Mouse (Mus musculus) heart, adult 18-20 months (tissue): ENCODE measurements at regions not wholly inside any gene's neighbourhood (a gene's known extent, or its start where the extent isn't known, plus 50 kb on each side); places are given as distances from the start of the nearest gene placed in this dataset.

Source experiments
- DNase-seq, 2 experiments: peaks; one replicate each; pipeline ENCODE4 v3.0.0; 2021 to 2022; ENCODE audit warnings: mixed read lengths in 1 of 2

GRCm38 (mm10) chr13:16316581-16316980 lies 304.9 kb downstream of the Inhba start:
- no peak for DNase-seq

- DNase-seq = no peak
Observed at GRCm38 (mm10) chr13:16317412-16317811, 305.8 kb downstream of the Inhba start.

DNA sequence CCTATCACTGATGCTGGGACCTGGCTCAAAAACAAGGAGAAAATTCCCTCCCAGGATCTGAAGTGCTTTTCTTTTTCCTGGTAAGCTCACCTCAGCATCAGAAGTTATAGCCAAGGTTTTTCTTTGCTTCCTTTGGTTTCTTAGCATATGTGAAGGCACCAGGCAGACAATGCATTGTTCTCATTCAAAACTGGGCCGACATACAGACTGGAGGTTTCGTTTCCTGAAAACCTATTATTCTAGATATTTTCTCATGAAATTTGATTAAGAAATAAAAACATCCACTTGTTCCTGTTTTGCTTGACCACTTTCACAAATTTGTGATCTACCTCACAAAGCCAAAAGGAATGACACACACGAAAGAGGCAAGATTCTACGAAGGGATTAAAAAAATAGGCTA lies 308.7 kb downstream of the Inhba start:
- DNase-seq = no peak

DNA sequence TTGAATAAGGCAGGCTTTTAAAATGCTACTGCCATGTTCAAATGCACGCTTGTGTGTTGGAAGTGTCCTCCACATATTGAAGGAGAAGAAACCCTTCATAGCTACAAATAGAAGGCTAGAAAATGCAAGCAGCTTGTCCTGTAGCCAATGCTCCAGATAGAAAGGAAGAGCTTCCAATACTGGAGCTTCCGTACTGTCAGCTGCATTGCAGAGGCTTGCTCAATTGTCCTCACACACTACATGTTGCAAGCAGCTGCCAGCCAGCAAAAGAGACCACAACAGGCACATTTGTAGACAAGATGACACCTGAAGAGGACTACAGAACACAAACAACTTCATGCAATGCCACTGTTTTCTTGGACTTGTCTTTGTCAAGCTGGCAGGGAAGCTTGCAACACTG lies 314.0 kb downstream of the Inhba start:
- DNase-seq = no peak

DNA sequence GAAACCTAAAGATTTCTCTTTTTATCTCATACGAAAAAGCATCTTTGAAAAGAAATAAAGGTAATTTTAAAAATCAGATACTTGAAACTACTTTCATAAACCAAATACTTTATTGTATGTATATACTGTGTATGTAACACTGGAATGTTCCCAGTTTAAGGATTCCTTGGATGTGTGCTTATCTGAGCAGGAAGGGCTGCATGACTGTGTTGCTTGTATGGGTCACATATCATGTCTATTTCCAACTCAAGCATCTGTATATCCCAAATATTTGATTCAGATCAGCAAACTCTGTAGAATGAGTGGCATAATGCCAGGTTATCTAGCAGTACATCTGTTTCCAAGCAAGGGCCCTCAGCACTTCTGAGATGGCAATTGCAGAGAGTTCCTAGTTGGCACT lies 330.1 kb downstream of the Inhba start:
- DNase-seq = no peak

DNA sequence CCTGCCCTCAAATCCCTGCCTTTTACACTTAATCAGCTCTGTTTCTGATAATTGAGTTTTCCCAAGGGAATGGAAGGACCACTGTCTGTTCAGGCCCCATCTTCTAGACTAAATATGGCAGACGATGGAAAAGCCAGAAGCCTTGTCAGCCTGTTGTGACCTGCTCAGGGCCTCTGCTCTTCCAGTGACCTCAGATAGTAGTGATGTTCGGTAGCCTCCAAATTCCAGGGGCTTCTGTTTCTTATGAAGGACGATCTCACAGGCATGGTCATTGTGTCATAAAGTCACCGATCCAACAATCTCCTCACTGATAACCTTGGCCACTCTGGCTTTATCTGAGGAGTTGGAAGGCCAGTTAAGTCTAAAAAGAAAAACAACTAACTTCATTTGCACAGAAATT lies 330.5 kb downstream of the Inhba start:
- DNase-seq = no peak

GRCm38 (mm10) chr13:16343280-16343945 lies 331.8 kb downstream of the Inhba start:
- peak in 1 of 2 experiments; percentile 7 for DNase-seq

- no peak for DNase-seq
Observed at GRCm38 (mm10) chr13:16349353-16349752, 337.7 kb downstream of the Inhba start.

- no peak for DNase-seq
Observed at GRCm38 (mm10) chr13:16350061-16350460, 338.4 kb downstream of the Inhba start.

DNA sequence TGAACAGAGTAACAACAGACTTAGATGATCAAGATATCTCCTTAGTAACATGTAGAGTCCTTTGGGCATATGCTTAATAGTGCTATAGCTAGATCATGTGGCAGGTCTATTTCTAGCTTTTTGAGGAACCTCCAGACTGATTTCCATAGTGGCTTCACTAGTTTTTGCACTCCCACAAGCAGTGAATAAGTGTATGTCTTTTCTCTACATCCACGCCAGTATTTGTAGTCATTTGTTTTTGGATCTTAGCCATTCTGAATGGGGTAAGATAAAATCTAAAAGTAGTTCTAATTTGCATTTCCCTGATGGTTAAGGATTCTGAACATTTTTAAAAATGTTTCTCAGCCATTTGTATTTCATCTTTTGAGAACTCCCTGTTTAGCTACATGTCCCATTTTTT lies 343.7 kb downstream of the Inhba start:
- no peak for DNase-seq

- DNase-seq = no peak
Observed at GRCm38 (mm10) chr13:16379492-16379891, 367.8 kb downstream of the Inhba start.

DNA sequence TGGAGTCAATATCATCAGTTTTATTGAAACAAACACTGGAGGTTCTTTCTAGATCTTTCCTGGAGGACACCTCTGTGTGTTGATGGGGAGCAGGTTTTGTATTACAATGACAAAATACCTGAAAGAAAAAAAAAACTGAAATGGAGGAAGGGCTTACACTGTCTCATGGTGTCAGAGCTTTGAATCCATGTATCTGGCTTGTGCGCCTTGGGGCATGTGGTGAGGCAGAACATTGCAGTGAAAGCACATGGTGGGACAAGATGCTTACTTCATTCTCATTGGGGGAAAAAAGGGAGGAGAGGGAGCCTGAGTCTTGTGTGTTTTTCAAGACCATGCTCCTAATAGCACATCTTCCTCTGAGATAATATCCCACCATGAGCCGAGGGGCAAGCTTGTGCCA lies 368.3 kb downstream of the Inhba start:
- DNase-seq = no peak

GRCm38 (mm10) chr13:16382936-16383511 lies 371.4 kb downstream of the Inhba start:
- no peak for DNase-seq

DNA sequence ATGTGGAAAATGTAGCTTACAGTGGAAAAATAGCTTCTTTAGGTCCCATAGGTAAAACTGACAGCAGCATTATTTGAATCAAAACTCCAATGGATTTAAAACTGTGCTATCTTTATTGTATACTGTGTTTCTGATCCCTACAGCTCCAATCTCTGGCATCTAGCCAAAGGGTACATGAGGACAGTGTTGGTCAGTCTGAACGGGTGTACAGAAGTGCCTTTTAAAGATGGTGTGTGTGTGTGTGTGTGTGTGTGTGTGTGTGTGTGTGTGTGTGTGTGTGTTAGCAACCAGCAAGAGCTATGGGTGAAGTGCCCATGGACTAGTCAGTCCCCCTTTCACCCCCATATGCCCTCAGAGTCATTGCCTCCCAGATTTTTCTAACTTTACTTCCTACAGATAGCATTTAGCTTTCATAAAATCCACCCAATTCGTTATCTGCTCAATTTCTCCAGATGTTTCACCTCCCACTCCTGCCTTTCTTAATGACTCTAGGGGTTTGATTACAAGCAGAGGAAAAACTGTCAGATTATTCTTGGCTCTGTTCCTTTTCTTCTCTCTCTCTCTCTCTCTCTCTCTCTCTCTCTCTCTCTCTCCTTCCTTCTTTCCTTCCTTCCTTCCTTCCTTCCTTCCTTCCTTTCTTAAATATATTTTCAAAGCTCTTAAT lies 404.8 kb downstream of the Inhba start:
- DNase-seq = peak in 1 of 2 experiments; percentile 1

- DNase-seq = no peak
Observed at GRCm38 (mm10) chr13:16424147-16424546, 412.5 kb downstream of the Inhba start.

- DNase-seq = no peak
Observed at GRCm38 (mm10) chr13:16435436-16435835, 423.8 kb downstream of the Inhba start.

DNA sequence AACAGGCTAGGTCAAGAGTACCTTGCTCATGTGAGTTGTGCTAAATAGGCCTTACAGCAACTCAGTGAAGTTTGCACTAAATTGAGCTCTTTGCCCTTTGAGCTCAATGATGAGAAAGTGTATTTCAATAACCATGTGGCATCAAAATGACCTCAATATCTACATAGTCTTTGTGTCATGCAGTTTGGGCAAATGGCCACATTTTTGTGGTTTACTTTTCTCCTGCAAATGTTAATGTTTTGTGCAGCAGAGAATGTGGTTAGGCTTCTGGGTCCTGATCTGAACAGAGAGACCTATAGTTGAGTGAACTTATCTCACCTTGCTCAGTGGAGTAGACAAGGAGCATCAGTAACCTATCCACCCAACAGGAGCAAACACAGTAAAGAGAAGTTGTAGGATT lies 441.6 kb downstream of the Inhba start:
- no peak for DNase-seq

DNA sequence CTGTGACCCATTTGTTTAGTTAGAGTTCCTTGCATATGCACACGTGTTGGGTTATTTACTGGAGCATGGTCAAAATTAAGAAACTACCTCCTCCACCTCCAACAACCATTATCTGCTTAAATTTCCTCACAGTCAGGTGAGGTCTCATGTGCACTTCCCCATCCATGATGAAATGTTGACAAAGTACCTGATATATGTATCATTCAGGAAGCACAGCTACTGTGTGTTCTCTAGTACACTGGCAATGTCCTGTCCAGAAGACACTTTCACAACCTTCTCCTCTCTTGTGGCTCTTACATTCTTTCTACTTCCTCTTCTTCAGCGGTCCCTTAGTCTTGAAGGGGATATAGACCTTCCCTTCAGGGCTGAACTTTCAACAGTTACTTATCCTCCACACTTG lies 448.1 kb downstream of the Inhba start:
- DNase-seq = no peak

DNA sequence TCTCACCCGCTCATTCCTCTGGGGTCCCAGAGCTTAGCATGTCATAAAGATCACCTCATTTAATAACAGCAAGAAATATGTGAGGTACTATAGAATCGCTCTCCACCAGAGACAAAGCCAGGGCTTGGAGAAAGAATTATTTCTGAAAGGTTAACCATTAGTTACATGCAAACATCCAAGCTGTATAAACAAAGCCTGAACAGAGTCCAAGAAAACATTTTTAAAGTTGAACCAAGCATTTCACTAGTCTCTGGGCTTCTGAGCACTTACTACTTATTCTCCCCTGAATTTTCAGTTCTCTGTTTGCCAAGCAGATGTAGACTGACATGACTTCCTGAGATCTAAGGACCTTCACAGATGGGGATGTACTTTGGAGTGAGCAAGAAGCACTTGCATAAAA lies 450.0 kb downstream of the Inhba start:
- DNase-seq = no peak

DNA sequence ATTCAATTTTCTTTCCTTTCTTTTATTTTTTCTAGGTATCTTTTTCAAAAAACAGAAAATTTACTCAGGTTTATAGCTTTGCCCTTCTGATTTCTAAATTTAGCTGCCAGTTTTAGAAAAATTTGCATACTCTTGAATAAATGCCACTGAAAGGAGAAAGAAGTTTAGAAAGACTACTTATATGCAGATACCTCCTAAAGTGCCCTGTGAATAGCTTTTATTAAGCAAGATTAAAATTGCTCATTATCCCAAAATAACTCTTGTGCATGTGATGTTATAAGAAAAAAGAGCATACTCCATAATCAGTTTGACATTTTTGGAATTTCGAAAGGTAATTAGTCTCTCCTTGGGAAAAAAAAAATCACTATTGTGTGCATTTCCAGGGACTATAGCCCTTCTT lies 453.2 kb downstream of the Inhba start:
- no peak for DNase-seq

- DNase-seq = no peak
Observed at GRCm38 (mm10) chr13:16465317-16465716, 453.7 kb downstream of the Inhba start.

GRCm38 (mm10) chr13:16465812-16466211 lies 454.2 kb downstream of the Inhba start:
- no peak for DNase-seq

DNA sequence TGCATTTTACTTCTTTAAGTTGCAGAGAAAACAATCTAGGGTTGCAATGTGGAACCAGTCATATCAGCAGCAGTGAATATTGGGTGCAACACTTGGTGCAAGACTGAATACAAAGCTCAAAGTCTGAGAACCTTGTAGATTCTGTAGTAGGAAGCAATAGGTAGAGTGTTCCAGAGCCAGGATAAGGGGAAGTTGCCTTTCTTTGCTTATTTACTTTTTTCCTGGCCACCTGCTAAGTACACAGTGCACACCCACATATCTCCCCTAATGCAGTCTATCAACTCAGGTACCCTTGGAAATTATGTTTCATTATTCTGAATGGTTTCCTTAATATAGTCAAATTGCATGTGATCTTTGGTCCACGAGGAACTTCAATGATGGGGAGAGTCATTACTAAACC lies 464.9 kb downstream of the Inhba start:
- no peak for DNase-seq

GRCm38 (mm10) chr13:16487292-16487691 lies 475.6 kb downstream of the Inhba start:
- no peak for DNase-seq
